Mouse (Mus musculus): ENCODE data around the gene Skor1. TPM values are rescaled to one million over a fixed set of nuclear protein-coding genes. Genes with fewer than 3 reads are reported as not detected.

The Skor1 gene
- polyA plus RNA-seq, 2 experiments: 0.01 TPM; not detected in 1

DNA sequence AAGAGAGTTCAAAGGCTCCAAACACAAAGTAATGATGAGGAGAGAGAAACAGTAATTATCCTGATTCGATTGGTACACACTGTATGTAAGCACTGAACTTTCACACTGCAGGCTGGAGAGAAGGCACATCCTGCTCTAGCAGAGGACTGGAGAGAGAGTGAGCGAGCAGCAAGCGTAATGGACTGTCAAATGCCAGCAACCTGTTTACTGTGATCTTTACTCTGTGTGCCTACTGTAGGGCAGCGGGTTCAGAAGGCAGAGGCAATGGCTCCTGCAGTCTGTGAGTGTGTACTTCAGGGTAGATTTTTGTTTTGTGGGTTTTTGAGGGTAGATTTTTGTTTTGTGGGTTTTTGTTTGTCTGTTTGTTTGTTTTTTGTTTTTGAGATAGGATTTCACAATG lies 49.9 kb downstream of the Skor1 start:
- Histone ChIP-seq H3K4me3 (ENCODE audit: insufficient read depth in 1 of 2, low read depth in 2 of 2, low read length in 2 of 2) (no peak overlapping the region), H3K9me3 (ENCODE audit: control insufficient read depth, low read length) (no peaks in the 10 kb centered on the region), H3K36me3 (replicated peaks; ENCODE audit: control insufficient read depth, insufficient read depth, low read depth) (no peaks in the 10 kb centered on the region), H3K27ac (no peak overlapping the region), H3K9ac (replicated peaks) (no peak overlapping the region), H3K4me2 (ENCODE audit: low read depth) (no peak overlapping the region), H3K4me1 (replicated peaks; ENCODE audit: control insufficient read depth in 2 of 2, insufficient read depth in 2 of 2, low read length in 1 of 2) (no peaks in the 10 kb centered on the region), H3K27me3 (ENCODE audit: control insufficient read depth, insufficient read depth, low read length) (no peaks in the 10 kb centered on the region)
- no peak for ATAC-seq (ENCODE audit: insufficient read depth)
- TF ChIP-seq CTCF (IDR thresholded peaks at IDR 0.05; ENCODE audit: low read depth): no peak
- no peak for TF ChIP-seq EP300 (IDR thresholded peaks at IDR 0.05; ENCODE audit: low read depth)
- WGBS (ENCODE audit: insufficient replicate concordance): 57% methylated on average over 4 of the region's 4 CpGs
- DNase-seq (ENCODE audit: low read depth in 3 of 3, low spot score in 3 of 3): no peak

DNA sequence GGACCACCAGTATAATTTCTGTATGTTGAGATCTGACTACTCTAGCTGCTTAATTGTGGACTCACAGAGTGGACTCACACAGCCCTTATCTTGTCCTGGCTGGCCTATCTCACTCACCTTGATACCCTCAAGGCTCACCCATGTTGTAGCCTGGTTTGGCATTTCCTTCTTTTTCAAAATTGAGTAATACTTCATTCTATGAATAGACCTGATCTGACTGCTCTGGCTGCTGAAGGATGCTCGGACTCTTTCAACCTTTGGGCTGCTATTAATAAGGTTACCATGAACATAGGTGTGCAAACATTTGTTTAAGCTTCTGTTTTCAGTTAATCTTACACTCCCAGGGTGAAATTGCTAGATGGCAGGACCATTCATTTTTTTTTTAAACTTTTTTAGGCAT lies 51.6 kb downstream of the Skor1 start:
- ATAC-seq (ENCODE audit: insufficient read depth) (no peak), DNase-seq (ENCODE audit: low read depth in 3 of 3, low spot score in 3 of 3) (no peak)
- no peak overlapping the region for H3K9ac ChIP-seq (replicated peaks)
- H3K4me2 ChIP-seq (ENCODE audit: low read depth): no peak overlapping the region
- no peak overlapping the region for H3K4me3 ChIP-seq (ENCODE audit: insufficient read depth in 1 of 2, low read depth in 2 of 2, low read length in 2 of 2)
- no peaks in the 10 kb centered on the region for H3K9me3 ChIP-seq (ENCODE audit: control insufficient read depth, low read length)
- H3K27me3 ChIP-seq (ENCODE audit: control insufficient read depth, insufficient read depth, low read length): no peaks in the 10 kb centered on the region
- no peak for TF ChIP-seq CTCF (IDR thresholded peaks at IDR 0.05; ENCODE audit: low read depth)
- TF ChIP-seq EP300 (IDR thresholded peaks at IDR 0.05; ENCODE audit: low read depth): no peak
- no peak overlapping the region for H3K27ac ChIP-seq
- H3K36me3 ChIP-seq (replicated peaks; ENCODE audit: control insufficient read depth, insufficient read depth, low read depth): no peaks in the 10 kb centered on the region
- peaks cover 0 to 2% of the 10 kb centered on the region in 2 experiments; a peak in 1 of 4 replicates for H3K4me1 ChIP-seq (replicated peaks; ENCODE audit: control insufficient read depth in 2 of 2, insufficient read depth in 2 of 2, low read length in 1 of 2)
- 41% methylated on average over 1 of the region's 1 CpGs for WGBS (ENCODE audit: insufficient replicate concordance)

DNA sequence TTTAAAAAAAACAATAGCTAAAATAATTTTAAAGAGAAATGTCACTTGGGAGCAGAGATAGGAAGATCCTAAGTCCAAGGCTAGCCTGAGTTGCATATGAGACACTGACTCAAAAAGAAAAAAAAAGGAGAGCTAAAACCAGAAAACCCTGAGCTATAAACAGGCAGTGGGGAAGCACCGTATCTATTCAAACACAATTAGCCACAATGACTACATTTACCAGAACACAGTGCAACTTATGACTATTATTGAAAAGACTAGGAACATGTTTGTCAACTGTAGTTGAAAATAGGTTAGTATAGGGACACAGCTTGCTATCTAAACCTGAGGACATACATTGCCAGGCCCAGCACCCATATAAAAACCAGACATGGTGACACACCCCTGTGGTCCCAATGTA lies 54.7 kb downstream of the Skor1 start:
- no peak for ATAC-seq (ENCODE audit: insufficient read depth)
- 66% methylated on average over 1 of the region's 1 CpGs for WGBS (ENCODE audit: insufficient replicate concordance)
- no peak for DNase-seq (ENCODE audit: low read depth in 3 of 3, low spot score in 3 of 3)
- H3K4me3 ChIP-seq (ENCODE audit: insufficient read depth in 1 of 2, low read depth in 2 of 2, low read length in 2 of 2): no peak overlapping the region
- no peaks in the 10 kb centered on the region for H3K36me3 ChIP-seq (replicated peaks; ENCODE audit: control insufficient read depth, insufficient read depth, low read depth)
- H3K4me2 ChIP-seq (ENCODE audit: low read depth): no peak overlapping the region
- H3K27ac ChIP-seq: no peak overlapping the region
- TF ChIP-seq EP300 (IDR thresholded peaks at IDR 0.05; ENCODE audit: low read depth): no peak
- TF ChIP-seq CTCF (IDR thresholded peaks at IDR 0.05; ENCODE audit: low read depth): no peak
- H3K27me3 ChIP-seq (ENCODE audit: control insufficient read depth, insufficient read depth, low read length): no peaks in the 10 kb centered on the region
- no peaks in the 10 kb centered on the region for H3K9me3 ChIP-seq (ENCODE audit: control insufficient read depth, low read length)
- peaks cover 0 to 2% of the 10 kb centered on the region in 2 experiments; a peak in 1 of 4 replicates for H3K4me1 ChIP-seq (replicated peaks; ENCODE audit: control insufficient read depth in 2 of 2, insufficient read depth in 2 of 2, low read length in 1 of 2)
- H3K9ac ChIP-seq (replicated peaks): no peak overlapping the region

DNA sequence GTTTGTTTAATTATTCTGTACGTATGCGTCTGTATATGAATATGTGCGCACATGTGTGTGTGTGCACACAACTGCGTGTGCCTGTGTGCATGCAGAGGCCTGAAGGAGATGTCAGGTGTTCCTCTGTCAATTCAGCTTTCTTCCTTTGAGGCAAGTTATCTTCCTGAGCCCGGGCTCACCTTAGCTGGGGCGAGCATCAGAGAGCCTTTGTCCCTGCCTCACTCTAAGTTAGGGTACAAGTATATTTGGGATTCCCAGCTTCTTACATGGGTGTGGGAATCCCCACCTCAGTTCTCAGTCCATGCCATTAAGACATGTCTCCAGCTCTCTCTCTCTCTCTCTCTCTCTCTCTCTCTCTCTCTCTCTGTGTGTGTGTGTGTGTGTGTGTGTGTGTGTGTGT lies 56.2 kb downstream of the Skor1 start:
- H3K27ac ChIP-seq: no peak overlapping the region
- no peaks in the 10 kb centered on the region for H3K27me3 ChIP-seq (ENCODE audit: control insufficient read depth, insufficient read depth, low read length)
- WGBS (ENCODE audit: insufficient replicate concordance): 21% methylated on average over 6 of the region's 6 CpGs
- DNase-seq (ENCODE audit: low read depth in 3 of 3, low spot score in 3 of 3) (no peak), ATAC-seq (ENCODE audit: insufficient read depth) (no peak)
- TF ChIP-seq EP300 (IDR thresholded peaks at IDR 0.05; ENCODE audit: low read depth) (no peak), CTCF (IDR thresholded peaks at IDR 0.05; ENCODE audit: low read depth) (no peak)
- H3K4me3 ChIP-seq (ENCODE audit: insufficient read depth in 1 of 2, low read depth in 2 of 2, low read length in 2 of 2): no peak overlapping the region
- peak overlapping the region; percentile 30 for H3K4me2 ChIP-seq (ENCODE audit: low read depth)
- H3K4me1 ChIP-seq (replicated peaks; ENCODE audit: control insufficient read depth in 2 of 2, insufficient read depth in 2 of 2, low read length in 1 of 2): peaks cover 0 to 2% of the 10 kb centered on the region in 2 experiments; a peak in 1 of 4 replicates
- no peak overlapping the region for H3K9ac ChIP-seq (replicated peaks)
- H3K36me3 ChIP-seq (replicated peaks; ENCODE audit: control insufficient read depth, insufficient read depth, low read depth): no peaks in the 10 kb centered on the region
- H3K9me3 ChIP-seq (ENCODE audit: control insufficient read depth, low read length): no peaks in the 10 kb centered on the region

DNA sequence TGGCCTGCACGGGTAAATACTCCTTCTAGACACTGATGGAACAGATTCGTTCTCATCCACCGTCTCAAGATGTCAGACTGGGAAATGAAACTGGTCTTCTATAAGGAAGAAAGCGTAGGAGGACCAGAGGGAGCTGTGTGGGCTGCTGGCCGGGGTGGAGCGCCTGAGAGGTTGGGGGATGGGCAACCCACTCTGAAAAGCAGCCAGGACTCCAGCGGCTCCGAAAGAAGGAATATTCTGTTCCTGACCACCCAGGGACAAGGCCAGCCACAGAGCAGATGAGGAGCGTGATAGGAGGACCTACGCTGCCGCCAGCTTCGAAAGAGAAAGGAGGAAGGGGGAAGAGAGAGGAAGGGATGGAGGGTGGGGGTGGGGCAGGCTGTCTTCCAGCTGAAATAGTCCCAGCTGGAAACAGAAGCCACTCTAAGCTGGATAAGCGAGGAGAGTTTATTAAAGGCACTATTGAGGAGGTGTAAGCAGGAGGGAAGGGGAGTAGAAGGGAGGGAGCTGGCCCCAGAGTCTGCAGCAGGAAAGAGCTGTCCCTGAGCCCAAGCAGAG lies 56.7 kb downstream of the Skor1 start:
- H3K36me3 ChIP-seq (replicated peaks; ENCODE audit: control insufficient read depth, insufficient read depth, low read depth): no peaks in the 10 kb centered on the region
- TF ChIP-seq CTCF (IDR thresholded peaks at IDR 0.05; ENCODE audit: low read depth): no peak
- TF ChIP-seq EP300 (IDR thresholded peaks at IDR 0.05; ENCODE audit: low read depth): no peak
- no peaks in the 10 kb centered on the region for H3K9me3 ChIP-seq (ENCODE audit: control insufficient read depth, low read length)
- 2% methylated on average over 13 of the region's 13 CpGs for WGBS (ENCODE audit: insufficient replicate concordance)
- peak overlapping the region; percentile 2 to 51; a peak in 3 of 4 replicates for H3K4me3 ChIP-seq (ENCODE audit: insufficient read depth in 1 of 2, low read depth in 2 of 2, low read length in 2 of 2)
- H3K27ac ChIP-seq: no peak overlapping the region
- peaks cover 0 to 2% of the 10 kb centered on the region in 2 experiments; a peak in 1 of 4 replicates for H3K4me1 ChIP-seq (replicated peaks; ENCODE audit: control insufficient read depth in 2 of 2, insufficient read depth in 2 of 2, low read length in 1 of 2)
- no peak for DNase-seq (ENCODE audit: low read depth in 3 of 3, low spot score in 3 of 3)
- no peak overlapping the region for H3K9ac ChIP-seq (replicated peaks)
- no peaks in the 10 kb centered on the region for H3K27me3 ChIP-seq (ENCODE audit: control insufficient read depth, insufficient read depth, low read length)
- ATAC-seq (ENCODE audit: insufficient read depth): no peak
- peak overlapping the region; percentile 30 for H3K4me2 ChIP-seq (ENCODE audit: low read depth)

All from liver, embryonic 14.5 days (tissue).